Mouse (Mus musculus): ENCODE results near the gene Tgm4. TPM values are rescaled to one million over a fixed set of nuclear protein-coding genes. Genes with fewer than 3 reads are reported as not detected.

Tgm4 gene
- 0.19 and 0.46 TPM in 2 replicates for polyA plus RNA-seq (2014; fragmentation: Nextera tagmentation; extraction: Ambion mirVana)

- Histone ChIP-seq H3K9ac (ENCODE audit: low read depth, low read length) (no peak within 1 kb of the TSS), H3K4me2 (no peak within 1 kb of the TSS), H3K27ac (ENCODE audit: low read depth, low read length) (no peak within 1 kb of the TSS), H3K4me1 (ENCODE audit: control insufficient read depth, insufficient read depth, low read length) (no peaks in the 10 kb centered on the region), H3K9me3 (replicated peaks; ENCODE audit: control insufficient read depth, low read length) (no peaks in the 10 kb centered on the region), H3K36me3 (ENCODE audit: control insufficient read depth, insufficient read depth, low read length) (no peaks in the 10 kb centered on the region), H3K4me3 (ENCODE audit: low read depth, low read length) (no peak within 1 kb of the TSS), H3K27me3 (ENCODE audit: control insufficient read depth, insufficient read depth, low read length) (no peaks in the 10 kb centered on the region)
- 71% methylated on average over 4 of the region's 4 CpGs for WGBS (ENCODE audit: insufficient replicate concordance)
- ATAC-seq (replicated peaks; ENCODE audit: insufficient number of reproducible peaks, low FRiP score, low TSS enrichment) = no peak
Measured at GRCm38 (mm10) chr9:123034426-123034825, at the start of gene Tgm4. TSS of gene Tgm4 (plus strand) at chr9:123034726.

GRCm38 (mm10) chr9:122998406-122999192, 35.9 kb upstream of the Tgm4 start:
- no peak overlapping the region for H3K27ac ChIP-seq (ENCODE audit: low read depth, low read length)
- peaks cover 15% of the 10 kb centered on the region for H3K36me3 ChIP-seq (ENCODE audit: control insufficient read depth, insufficient read depth, low read length)
- ATAC-seq (replicated peaks; ENCODE audit: insufficient number of reproducible peaks, low FRiP score, low TSS enrichment) = no peak
- 90% methylated on average over 10 of the region's 10 CpGs for WGBS (ENCODE audit: insufficient replicate concordance)
- H3K4me1 ChIP-seq (ENCODE audit: control insufficient read depth, insufficient read depth, low read length) = no peaks in the 10 kb centered on the region
- no peak overlapping the region for H3K4me3 ChIP-seq (ENCODE audit: low read depth, low read length)
- no peaks in the 10 kb centered on the region for H3K9me3 ChIP-seq (replicated peaks; ENCODE audit: control insufficient read depth, low read length)
- no peaks in the 10 kb centered on the region for H3K27me3 ChIP-seq (ENCODE audit: control insufficient read depth, insufficient read depth, low read length)
- H3K4me2 ChIP-seq = no peak overlapping the region
- H3K9ac ChIP-seq (ENCODE audit: low read depth, low read length) = no peak overlapping the region

- WGBS (ENCODE audit: insufficient replicate concordance) = 99% methylated on average over 4 of the region's 4 CpGs
- no peaks in the 10 kb centered on the region for H3K9me3 ChIP-seq (replicated peaks; ENCODE audit: control insufficient read depth, low read length)
- H3K4me3 ChIP-seq (ENCODE audit: low read depth, low read length) = no peak overlapping the region
- H3K9ac ChIP-seq (ENCODE audit: low read depth, low read length) = no peak overlapping the region
- H3K4me2 ChIP-seq = no peak overlapping the region
- H3K36me3 ChIP-seq (ENCODE audit: control insufficient read depth, insufficient read depth, low read length) = peaks cover 17% of the 10 kb centered on the region
- H3K4me1 ChIP-seq (ENCODE audit: control insufficient read depth, insufficient read depth, low read length) = no peaks in the 10 kb centered on the region
- ATAC-seq (replicated peaks; ENCODE audit: insufficient number of reproducible peaks, low FRiP score, low TSS enrichment) = no peak
- no peak overlapping the region for H3K27ac ChIP-seq (ENCODE audit: low read depth, low read length)
- H3K27me3 ChIP-seq (ENCODE audit: control insufficient read depth, insufficient read depth, low read length) = no peaks in the 10 kb centered on the region
Measured at GRCm38 (mm10) chr9:122999193-122999586, 35.3 kb upstream of the Tgm4 start.

- WGBS (ENCODE audit: insufficient replicate concordance) = 92% methylated on average over 2 of the region's 2 CpGs
- H3K9ac ChIP-seq (ENCODE audit: low read depth, low read length) = no peak overlapping the region
- no peak for ATAC-seq (replicated peaks; ENCODE audit: insufficient number of reproducible peaks, low FRiP score, low TSS enrichment)
- H3K36me3 ChIP-seq (ENCODE audit: control insufficient read depth, insufficient read depth, low read length) = peaks cover 36% of the 10 kb centered on the region
- H3K9me3 ChIP-seq (replicated peaks; ENCODE audit: control insufficient read depth, low read length) = no peaks in the 10 kb centered on the region
- H3K4me2 ChIP-seq = no peak overlapping the region
- H3K4me3 ChIP-seq (ENCODE audit: low read depth, low read length) = no peak overlapping the region
- H3K27me3 ChIP-seq (ENCODE audit: control insufficient read depth, insufficient read depth, low read length) = no peaks in the 10 kb centered on the region
- no peaks in the 10 kb centered on the region for H3K4me1 ChIP-seq (ENCODE audit: control insufficient read depth, insufficient read depth, low read length)
- H3K27ac ChIP-seq (ENCODE audit: low read depth, low read length) = no peak overlapping the region
Measured at GRCm38 (mm10) chr9:123004718-123005117, 29.8 kb upstream of the Tgm4 start.

- H3K27ac ChIP-seq (ENCODE audit: low read depth, low read length) = no peak overlapping the region
- H3K4me1 ChIP-seq (ENCODE audit: control insufficient read depth, insufficient read depth, low read length) = no peaks in the 10 kb centered on the region
- no peaks in the 10 kb centered on the region for H3K27me3 ChIP-seq (ENCODE audit: control insufficient read depth, insufficient read depth, low read length)
- no peak overlapping the region for H3K9ac ChIP-seq (ENCODE audit: low read depth, low read length)
- H3K9me3 ChIP-seq (replicated peaks; ENCODE audit: control insufficient read depth, low read length) = no peaks in the 10 kb centered on the region
- no peak overlapping the region for H3K4me2 ChIP-seq
- H3K4me3 ChIP-seq (ENCODE audit: low read depth, low read length) = no peak overlapping the region
- H3K36me3 ChIP-seq (ENCODE audit: control insufficient read depth, insufficient read depth, low read length) = peaks cover 40% of the 10 kb centered on the region
- ATAC-seq (replicated peaks; ENCODE audit: insufficient number of reproducible peaks, low FRiP score, low TSS enrichment) = no peak
- WGBS (ENCODE audit: insufficient replicate concordance) = 83% methylated on average over 6 of the region's 6 CpGs
Measured at GRCm38 (mm10) chr9:123006071-123006470, 28.5 kb upstream of the Tgm4 start.

GRCm38 (mm10) chr9:123020995-123021631, 13.4 kb upstream of the Tgm4 start, which contains the start of gene Tmem42:
TSS of gene Tmem42 (plus strand) at chr9:123021326.
- ATAC-seq (replicated peaks; ENCODE audit: insufficient number of reproducible peaks, low FRiP score, low TSS enrichment) = peak; percentile 94
- WGBS (ENCODE audit: insufficient replicate concordance) = under 1% methylated on average over 45 of the region's 69 CpGs

GRCm38 (mm10) chr9:123021636-123022379, 12.7 kb upstream of the Tgm4 start:
- ATAC-seq (replicated peaks; ENCODE audit: insufficient number of reproducible peaks, low FRiP score, low TSS enrichment) = no peak
- no peak overlapping the region for H3K27ac ChIP-seq (ENCODE audit: low read depth, low read length)

More at GRCm38 (mm10) chr9:123020995-123021631, 13.4 kb upstream of the Tgm4 start, which contains the start of gene Tmem42:
- Histone ChIP-seq H3K4me3 (ENCODE audit: low read depth, low read length) (peak within 1 kb of the TSS; percentile 74), H3K4me1 (ENCODE audit: control insufficient read depth, insufficient read depth, low read length) (peaks cover 3% of the 10 kb centered on the region; the same call in 1 of the 2 replicates), H3K27ac (ENCODE audit: low read depth, low read length) (peak within 1 kb of the TSS; percentile 75), H3K36me3 (ENCODE audit: control insufficient read depth, insufficient read depth, low read length) (peaks cover 5% of the 10 kb centered on the region), H3K9me3 (replicated peaks; ENCODE audit: control insufficient read depth, low read length) (no peaks in the 10 kb centered on the region), H3K27me3 (ENCODE audit: control insufficient read depth, insufficient read depth, low read length) (no peaks in the 10 kb centered on the region), H3K9ac (ENCODE audit: low read depth, low read length) (peak within 1 kb of the TSS; percentile 86), H3K4me2 (peak within 1 kb of the TSS; percentile 77)

GRCm38 (mm10) chr9:123024201-123024600, 10.3 kb upstream of the Tgm4 start:
- Histone ChIP-seq H3K4me2 (no peak overlapping the region), H3K36me3 (ENCODE audit: control insufficient read depth, insufficient read depth, low read length) (no peaks in the 10 kb centered on the region), H3K9me3 (replicated peaks; ENCODE audit: control insufficient read depth, low read length) (no peaks in the 10 kb centered on the region), H3K4me1 (ENCODE audit: control insufficient read depth, insufficient read depth, low read length) (peaks cover 3% of the 10 kb centered on the region; the same call in 1 of the 2 replicates), H3K27ac (ENCODE audit: low read depth, low read length) (no peak overlapping the region), H3K27me3 (ENCODE audit: control insufficient read depth, insufficient read depth, low read length) (no peaks in the 10 kb centered on the region), H3K4me3 (ENCODE audit: low read depth, low read length) (no peak overlapping the region), H3K9ac (ENCODE audit: low read depth, low read length) (no peak overlapping the region)
- 76% methylated on average over 2 of the region's 2 CpGs for WGBS (ENCODE audit: insufficient replicate concordance)
- no peak for ATAC-seq (replicated peaks; ENCODE audit: insufficient number of reproducible peaks, low FRiP score, low TSS enrichment)

More at GRCm38 (mm10) chr9:123021636-123022379, 12.7 kb upstream of the Tgm4 start:
- H3K4me1 ChIP-seq (ENCODE audit: control insufficient read depth, insufficient read depth, low read length) = peaks cover 3% of the 10 kb centered on the region; the same call in 1 of the 2 replicates
- WGBS (ENCODE audit: insufficient replicate concordance) = 27% methylated on average over 22 of the region's 24 CpGs
- no peaks in the 10 kb centered on the region for H3K9me3 ChIP-seq (replicated peaks; ENCODE audit: control insufficient read depth, low read length)
- H3K9ac ChIP-seq (ENCODE audit: low read depth, low read length) = no peak overlapping the region
- peak overlapping the region; percentile 77 for H3K4me2 ChIP-seq
- peak overlapping the region; percentile 74 for H3K4me3 ChIP-seq (ENCODE audit: low read depth, low read length)
- peaks cover 2% of the 10 kb centered on the region; the same call in 1 of the 2 replicates for H3K36me3 ChIP-seq (ENCODE audit: control insufficient read depth, insufficient read depth, low read length)
- no peaks in the 10 kb centered on the region for H3K27me3 ChIP-seq (ENCODE audit: control insufficient read depth, insufficient read depth, low read length)

Measured in heart, embryonic 11.5 days (tissue).